Mouse (Mus musculus): ENCODE measurements around the gene Psmd12. TPM values are rescaled to one million over a fixed set of nuclear protein-coding genes. Genes with fewer than 3 reads are reported as not detected.
"Not testable (repeated sequence)": the region's sequence is repeated elsewhere in the genome, so short reads cannot be mapped to it uniquely, and the experiment has no call there.

The Psmd12 gene
- total RNA-seq, 1 experiment from 2014 or later: 150 TPM

- ATAC-seq (replicated peaks; ENCODE audit: low read depth, poor library complexity, severe bottlenecking): no peak
Measured at GRCm38 (mm10) chr11:107458986-107459385, 20.3 kb upstream of the Psmd12 start.

GRCm38 (mm10) chr11:107459828-107460227, 19.5 kb upstream of the Psmd12 start:
- ATAC-seq (replicated peaks; ENCODE audit: low read depth, poor library complexity, severe bottlenecking): no peak

- ATAC-seq (replicated peaks; ENCODE audit: low read depth, poor library complexity, severe bottlenecking): 0 out of 2 replicates have a peak, but pooled peaks have one; percentile 38
Measured at GRCm38 (mm10) chr11:107462478-107462877, 16.8 kb upstream of the Psmd12 start.

DNA sequence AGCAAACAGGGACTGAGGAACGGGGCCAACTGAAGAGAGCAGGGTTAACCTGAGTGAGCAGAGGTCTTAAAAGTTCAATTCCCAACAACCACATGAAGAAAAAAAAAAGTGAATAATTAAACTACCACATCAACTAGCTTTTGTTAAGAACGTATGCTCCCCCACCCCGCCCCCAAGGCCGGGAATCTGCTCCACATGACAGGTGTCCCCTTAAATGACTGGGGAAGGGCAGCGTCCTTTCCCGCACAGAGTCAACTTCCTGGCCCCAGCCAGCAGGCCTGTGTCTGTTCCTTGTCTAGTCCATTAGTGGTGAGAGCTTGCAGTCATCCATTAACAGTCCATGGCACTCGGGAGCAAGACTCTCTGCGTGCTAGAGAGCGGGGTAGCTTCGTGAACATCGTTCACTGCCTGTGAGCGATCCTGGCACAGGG, 16.0 kb upstream of the Psmd12 start:
- no peak for ATAC-seq (replicated peaks; ENCODE audit: low read depth, poor library complexity, severe bottlenecking)

DNA sequence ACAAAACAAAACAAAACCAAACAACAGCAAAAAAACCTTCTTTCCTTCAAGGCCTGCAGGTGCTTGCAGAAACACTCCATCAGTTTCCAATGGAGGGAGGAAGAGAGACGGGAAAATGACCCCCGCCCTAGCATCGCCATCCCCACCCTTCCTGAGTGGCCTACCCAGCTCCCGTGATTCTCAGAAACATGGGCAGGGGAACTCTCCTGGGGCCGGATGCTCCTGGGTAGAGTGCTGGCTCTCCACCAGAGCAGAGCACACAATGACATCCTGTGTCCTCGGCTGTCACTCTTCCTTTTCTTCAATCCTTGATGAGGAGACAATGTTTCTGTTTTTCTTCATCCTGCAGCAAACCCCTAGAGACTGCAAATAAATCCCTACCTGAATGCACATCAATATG, 15.1 kb upstream of the Psmd12 start:
- no peak for ATAC-seq (replicated peaks; ENCODE audit: low read depth, poor library complexity, severe bottlenecking)

GRCm38 (mm10) chr11:107465041-107465440, 14.2 kb upstream of the Psmd12 start:
- ATAC-seq (replicated peaks; ENCODE audit: low read depth, poor library complexity, severe bottlenecking): no peak

GRCm38 (mm10) chr11:107465969-107466368, 13.3 kb upstream of the Psmd12 start:
- no peak for ATAC-seq (replicated peaks; ENCODE audit: low read depth, poor library complexity, severe bottlenecking)

- no peak for ATAC-seq (replicated peaks; ENCODE audit: low read depth, poor library complexity, severe bottlenecking)
Measured at GRCm38 (mm10) chr11:107466611-107467391, 12.5 kb upstream of the Psmd12 start.

GRCm38 (mm10) chr11:107468252-107469030, 10.8 kb upstream of the Psmd12 start:
- ATAC-seq (replicated peaks; ENCODE audit: low read depth, poor library complexity, severe bottlenecking): peak; percentile 16

DNA sequence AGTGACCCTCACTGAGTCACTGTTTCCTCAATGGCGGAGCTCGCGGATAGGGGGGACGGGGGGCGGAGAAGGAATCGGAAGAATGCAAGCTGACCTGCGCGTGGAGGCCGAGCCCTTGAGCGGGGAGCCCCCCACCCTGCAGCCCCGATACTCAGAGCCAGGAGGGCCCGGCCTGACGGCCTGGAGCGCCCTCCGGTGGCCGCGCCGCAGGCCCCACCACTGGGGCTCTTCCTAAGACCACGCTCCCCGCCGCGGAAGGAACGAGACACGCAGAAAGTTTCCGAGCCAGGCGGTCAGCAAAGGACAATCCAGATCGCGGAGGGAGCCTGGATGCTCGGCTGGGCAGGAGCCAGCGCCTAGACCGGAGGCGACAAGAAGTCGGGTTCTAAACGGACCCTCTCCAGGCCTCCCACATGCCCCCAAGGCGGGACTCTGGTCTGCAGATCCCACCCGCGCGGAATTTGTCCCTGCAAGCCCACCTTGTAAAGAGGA, 10.2 kb upstream of the Psmd12 start:
- peak; percentile 40; the same call in 1 of the 2 replicates for ATAC-seq (replicated peaks; ENCODE audit: low read depth, poor library complexity, severe bottlenecking)

- ATAC-seq (replicated peaks; ENCODE audit: low read depth, poor library complexity, severe bottlenecking): no peak
Measured at GRCm38 (mm10) chr11:107469523-107470371, 9.5 kb upstream of the Psmd12 start.

GRCm38 (mm10) chr11:107470521-107471041, 8.7 kb upstream of the Psmd12 start, which contains the start of gene Pitpnc1:
Pitpnc1 (minus strand) TSS chr11:107470699.
- peak; percentile 63 for ATAC-seq (replicated peaks; ENCODE audit: low read depth, poor library complexity, severe bottlenecking)

- no peak for ATAC-seq (replicated peaks; ENCODE audit: low read depth, poor library complexity, severe bottlenecking)
Measured at GRCm38 (mm10) chr11:107471071-107471720, 8.1 kb upstream of the Psmd12 start.

GRCm38 (mm10) chr11:107472304-107472703, 7.0 kb upstream of the Psmd12 start:
- ATAC-seq (replicated peaks; ENCODE audit: low read depth, poor library complexity, severe bottlenecking): no peak

DNA sequence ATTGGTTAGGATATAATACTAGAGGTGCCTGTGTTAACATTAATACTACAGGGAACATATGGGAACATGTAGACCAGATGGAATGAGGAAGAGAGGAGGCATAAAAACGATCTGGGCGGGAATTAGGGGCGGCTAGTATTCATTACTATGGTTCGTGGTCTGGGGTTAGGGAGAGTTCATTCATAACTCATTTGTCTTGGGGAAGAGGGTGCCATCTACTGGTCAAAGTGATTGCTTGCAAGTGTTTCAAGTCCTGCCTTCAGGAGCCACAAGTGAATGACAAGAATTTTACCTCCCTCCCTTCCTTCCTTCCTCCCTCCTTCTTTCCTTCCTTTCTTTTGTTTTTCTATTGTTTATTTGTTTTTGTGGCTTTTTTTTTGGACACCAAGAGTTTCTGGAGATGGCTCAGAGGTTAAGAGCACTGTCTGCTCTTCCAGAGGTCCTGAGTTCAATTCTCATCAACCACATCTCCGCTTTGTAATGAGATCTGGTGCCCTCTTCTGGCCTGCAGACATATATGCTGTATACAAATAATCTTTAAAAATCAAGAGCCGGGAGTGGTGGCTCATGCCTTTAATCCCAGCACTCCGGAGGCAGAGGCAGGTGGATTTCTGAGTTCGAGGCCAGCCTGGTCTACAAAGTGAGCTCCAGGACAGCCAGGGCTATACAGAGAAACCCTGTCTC, 6.0 kb upstream of the Psmd12 start:
- peak; percentile 46 for ATAC-seq (replicated peaks; ENCODE audit: low read depth, poor library complexity, severe bottlenecking)

DNA sequence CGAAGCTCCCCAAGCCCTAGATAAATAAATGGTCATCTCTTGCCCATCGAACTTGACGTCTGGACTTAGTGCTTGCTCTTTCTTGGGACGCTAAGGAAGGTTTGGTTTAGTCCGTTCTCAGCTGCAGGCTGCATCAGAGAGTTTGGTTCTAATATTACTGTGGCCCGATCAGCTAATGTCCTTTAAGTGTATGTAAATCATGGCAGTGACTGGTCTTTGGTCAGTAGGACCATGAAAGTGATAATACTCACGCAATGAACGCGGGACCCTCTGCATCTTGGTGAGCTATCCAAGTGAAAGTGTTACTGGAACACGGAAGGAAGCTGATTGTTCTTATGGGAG, 549 bp downstream of the Psmd12 start:
- ATAC-seq (replicated peaks; ENCODE audit: low read depth, poor library complexity, severe bottlenecking): no peak

- ATAC-seq (replicated peaks; ENCODE audit: low read depth, poor library complexity, severe bottlenecking): no peak
Measured at GRCm38 (mm10) chr11:107484341-107484740, 5.1 kb downstream of the Psmd12 start.

DNA sequence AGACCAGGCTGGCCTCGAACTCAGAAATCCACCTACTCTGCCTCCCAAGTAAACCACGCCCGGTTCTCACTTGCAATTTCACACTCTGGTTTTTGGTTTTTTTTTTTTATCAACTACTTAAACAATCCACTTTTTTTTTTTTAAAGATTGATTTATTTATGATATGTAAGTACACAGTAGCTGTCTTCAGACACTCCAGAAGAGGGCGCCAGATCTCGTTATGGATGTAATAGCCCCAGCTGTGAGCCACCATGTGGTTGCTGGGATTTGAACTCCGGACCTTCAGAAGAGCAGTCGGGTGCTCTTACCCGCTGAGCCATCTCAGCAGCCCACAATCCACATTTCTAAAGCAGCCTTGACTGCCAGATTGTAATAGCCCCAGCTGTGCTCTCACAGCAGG, 23.5 kb downstream of the Psmd12 start:
- ATAC-seq (replicated peaks; ENCODE audit: low read depth, poor library complexity, severe bottlenecking): no peak

GRCm38 (mm10) chr11:107504364-107504763, 25.1 kb downstream of the Psmd12 start:
- ATAC-seq (replicated peaks; ENCODE audit: low read depth, poor library complexity, severe bottlenecking): not testable (repeated sequence)

Data from common myeloid progenitor, adult 5-6 weeks (primary cell).